Mouse (Mus musculus) stomach, postnatal 0 days (tissue): ENCODE measurements around the gene Kdm4d. TPM values are rescaled to one million over a fixed set of nuclear protein-coding genes. Genes with fewer than 3 reads are reported as not detected.
A peak's percentile ranks its signal among the peaks of the same experiment; 100 is the strongest.

Experiments
- ATAC-seq: fragments of 200-750 bp; cut with Nextera tagmentation; 2 replicates; pipeline ENCODE4 v1.8.0; 2017; ENCODE audit not compliant: low FRiP score, low TSS enrichment
- DNase-seq: peaks from one replicate; pipeline ENCODE4 v3.0.0-alpha.2; 2016; ENCODE audit warnings: low spot score
- H3K27ac ChIP-seq: fragments of 300-500 bp; sonication (generic); replicated peaks from 2 replicates; pipeline ENCODE4 v1.5.1; 2014; ENCODE audit warnings: mild to moderate bottlenecking, control low read depth
- H3K27me3 ChIP-seq: fragments of 300-500 bp; sonication (generic); 2 replicates; pipeline ENCODE4 v1.6.1; 2014; ENCODE audit warnings: low read length; ENCODE audit not compliant: control insufficient read depth, insufficient read depth
- H3K36me3 ChIP-seq: fragments of 300-500 bp; sonication (generic); 2 replicates; pipeline ENCODE4 v1.6.1; 2014; ENCODE audit warnings: low read length, mixed read lengths; ENCODE audit not compliant: control insufficient read depth, insufficient read depth
- H3K4me1 ChIP-seq: fragments of 300-500 bp; sonication (generic); replicated peaks from 2 replicates; pipeline ENCODE4 v1.6.1; 2014; ENCODE audit warnings: antibody characterized with exemption; ENCODE audit not compliant: control insufficient read depth, insufficient read depth
- H3K4me2 ChIP-seq: fragments of 300-500 bp; sonication (generic); replicated peaks from 2 replicates; pipeline ENCODE4 v1.6.1; 2014; ENCODE audit warnings: low read depth, mild to moderate bottlenecking, control low read depth, moderate library complexity
- H3K4me3 ChIP-seq: fragments of 300-500 bp; sonication (generic); 2 replicates; pipeline ENCODE4 v1.5.1; 2014; ENCODE audit warnings: low read depth, low read length, control low read depth
- H3K9ac ChIP-seq: fragments of 300-500 bp; sonication (generic); 2 replicates; pipeline ENCODE4 v1.6.1; 2014; ENCODE audit warnings: mild to moderate bottlenecking, low read length, control low read depth, mixed read lengths
- H3K9me3 ChIP-seq: fragments of 300-500 bp; sonication (generic); 2 replicates; pipeline ENCODE4 v1.6.1; 2016; ENCODE audit warnings: low read length; ENCODE audit not compliant: control insufficient read depth
- CTCF ChIP-seq: IDR thresholded peaks from 2 replicates; pipeline ENCODE4 v1.5.1; 2016; ENCODE audit warnings: antibody characterized with exemption, low read depth, mild to moderate bottlenecking, moderate library complexity
- EP300 ChIP-seq: optimal IDR thresholded peaks from 2 replicates; pipeline ENCODE3; 2016; ENCODE audit warnings: antibody characterized with exemption
- WGBS: fragments of 180-500 bp; shearing (Covaris S2); extraction: QIAGEN DNeasy Blood & Tissue Kit; methylation state at CpG from one replicate; pipeline ENCODE4 v1.1.7; 2014; 5-methylcytosine and 5-hydroxymethylcytosine counted together
- polyA plus RNA-seq: library from polyadenylated mRNA; unstranded; fragments of >200 nt; fragmentation: Nextera tagmentation; extraction: Ambion mirVana; gene quantifications from 2 replicates; pipeline ENCODE4 v1.2.1, GENCODE M21; 2015

Gene Kdm4d
- polyA plus RNA-seq: 0.16 and 0.21 TPM in 2 replicates

- DNase-seq: peak; percentile 91
- Histone ChIP-seq H3K36me3 (peaks cover 10% of the 10 kb centered on the region), H3K27me3 (no peaks in the 10 kb centered on the region), H3K27ac (peak within 1 kb of the TSS; percentile 61), H3K4me2 (peak within 1 kb of the TSS; percentile 85), H3K9ac (peak within 1 kb of the TSS; percentile 69), H3K9me3 (no peaks in the 10 kb centered on the region), H3K4me3 (peak within 1 kb of the TSS; percentile 62), H3K4me1 (no peaks in the 10 kb centered on the region)
- TF ChIP-seq EP300 (peak; percentile 82), CTCF (no peak)
- under 1% methylated on average over 59 of the region's 59 CpGs for WGBS
- peak; percentile 98 for ATAC-seq
These were observed at the start of gene Kdm4d, which contains the start of gene Cwc15 for GRCm38 (mm10) chr9:14500023-14500915. TSS of gene Kdm4d (minus strand) at chr9:14500482. TSS of gene Cwc15 (plus strand) at chr9:14500617.

GRCm38 (mm10) chr9:14548366-14548761 is 48.1 kb upstream of the Kdm4d start:
- Histone ChIP-seq H3K36me3 (peaks cover 26% of the 10 kb centered on the region), H3K27me3 (no peaks in the 10 kb centered on the region), H3K27ac (no peak overlapping the region), H3K4me1 (no peaks in the 10 kb centered on the region), H3K9me3 (no peaks in the 10 kb centered on the region), H3K4me3 (no peak overlapping the region), H3K9ac (no peak overlapping the region), H3K4me2 (no peak overlapping the region)
- WGBS: 75% methylated on average over 11 of the region's 11 CpGs
- TF ChIP-seq EP300 (no peak), CTCF (no peak)
- ATAC-seq: no peak
- no peak for DNase-seq

- WGBS: 55% methylated on average over 12 of the region's 12 CpGs
- H3K4me2 ChIP-seq: no peak overlapping the region
- H3K27ac ChIP-seq: no peak overlapping the region
- H3K36me3 ChIP-seq: peaks cover 26% of the 10 kb centered on the region
- TF ChIP-seq CTCF (no peak), EP300 (no peak)
- H3K9me3 ChIP-seq: no peaks in the 10 kb centered on the region
- no peaks in the 10 kb centered on the region for H3K27me3 ChIP-seq
- no peak for ATAC-seq
- H3K9ac ChIP-seq: no peak overlapping the region
- H3K4me1 ChIP-seq: no peaks in the 10 kb centered on the region
- DNase-seq: no peak
- no peak overlapping the region for H3K4me3 ChIP-seq
These were observed 47.5 kb upstream of the Kdm4d start for GRCm38 (mm10) chr9:14547584-14548365.

GRCm38 (mm10) chr9:14544034-14544757 is 43.9 kb upstream of the Kdm4d start:
- Histone ChIP-seq H3K4me1 (no peaks in the 10 kb centered on the region), H3K4me2 (no peak overlapping the region), H3K9me3 (no peaks in the 10 kb centered on the region), H3K36me3 (peaks cover 25% of the 10 kb centered on the region), H3K27ac (no peak overlapping the region), H3K9ac (no peak overlapping the region), H3K4me3 (no peak overlapping the region), H3K27me3 (no peaks in the 10 kb centered on the region)
- TF ChIP-seq CTCF: no peak
- TF ChIP-seq EP300: no peak
- ATAC-seq (0 out of 2 replicates have a peak, but pooled peaks have one; percentile 21), DNase-seq (no peak)
- 58% methylated on average over 9 of the region's 9 CpGs for WGBS

- no peaks in the 10 kb centered on the region for H3K4me1 ChIP-seq
- no peaks in the 10 kb centered on the region for H3K9me3 ChIP-seq
- no peak overlapping the region for H3K4me2 ChIP-seq
- H3K9ac ChIP-seq: no peak overlapping the region
- no peaks in the 10 kb centered on the region for H3K36me3 ChIP-seq
- ATAC-seq: no peak
- DNase-seq: no peak
- H3K4me3 ChIP-seq: no peak overlapping the region
- WGBS: 73% methylated on average over 9 of the region's 9 CpGs
- no peaks in the 10 kb centered on the region for H3K27me3 ChIP-seq
- TF ChIP-seq EP300 (no peak), CTCF (no peak)
- H3K27ac ChIP-seq: no peak overlapping the region
These were observed 34.7 kb upstream of the Kdm4d start for GRCm38 (mm10) chr9:14534833-14535456.
